Mouse (Mus musculus) G1E (cell line): ENCODE results near the gene Adamts7.

Experiments
- CTCF ChIP-seq: IDR thresholded peaks from 2 replicates; pipeline ENCODE4 v1.5.1; 2012; ENCODE audit warnings: low read depth, low read length, inconsistent platforms, mixed read lengths
- POLR2AphosphoS5 ChIP-seq: IDR thresholded peaks from 2 replicates; pipeline ENCODE4 v1.6.1; 2012; ENCODE audit warnings: low read depth, low read length, inconsistent platforms; ENCODE audit not compliant: insufficient replicate concordance
- TAL1 ChIP-seq: conservative IDR thresholded peaks from 2 replicates; pipeline ENCODE4 v1.6.1; 2012; ENCODE audit warnings: low read depth, low read length, inconsistent platforms, mixed read lengths

DNA sequence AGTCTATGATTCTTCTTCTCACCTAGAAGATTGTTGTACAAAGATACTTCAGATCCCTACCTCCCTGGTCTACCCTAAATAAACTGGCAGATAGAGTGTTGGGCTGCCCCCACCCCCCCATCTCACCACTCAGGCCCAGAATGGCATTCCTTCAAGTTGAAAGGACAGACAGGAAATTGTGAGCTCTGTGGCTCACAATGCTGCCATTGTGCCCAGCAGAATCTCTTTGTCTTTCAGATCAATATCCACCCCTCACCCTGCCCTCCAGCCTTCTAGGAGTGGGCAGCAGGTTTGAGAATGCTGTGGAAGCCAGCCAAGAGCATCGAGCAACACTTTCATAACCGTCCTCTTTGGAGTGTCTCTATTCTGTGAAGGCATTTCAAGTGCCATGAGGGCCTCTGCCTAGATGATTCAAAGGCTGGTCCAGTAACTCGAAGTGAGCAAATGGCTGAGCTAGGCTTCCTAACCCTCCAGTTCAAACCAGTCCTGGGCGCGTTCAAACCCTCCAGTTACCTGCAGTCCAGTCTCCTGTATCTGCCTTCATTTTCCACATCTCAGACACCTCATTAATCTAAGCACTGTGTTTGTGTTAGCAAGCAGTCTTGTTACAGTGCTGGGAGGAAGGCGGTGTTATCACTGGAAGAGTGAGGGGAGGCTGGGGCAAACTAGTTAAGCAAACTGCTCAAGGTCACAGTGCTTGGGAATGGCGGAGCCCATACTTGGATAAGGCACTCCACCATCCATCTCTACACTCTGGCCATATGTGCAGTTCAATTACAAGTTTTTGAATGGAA, 29.1 kb upstream of the Adamts7 start:
- TF ChIP-seq POLR2AphosphoS5: no peak
- no peak for TF ChIP-seq CTCF
- no peak for TF ChIP-seq TAL1
